Mouse (Mus musculus) brain, embryonic 14.5 days (tissue): ENCODE results near the gene Cdh16.

Experiments used
- CTCF ChIP-seq: fragments of 200-500 bp; IDR thresholded peaks from 2 replicates; pipeline ENCODE4 v1.5.1; 2012; ENCODE audit warnings: inconsistent platforms, mild to moderate bottlenecking, moderate library complexity, borderline replicate concordance; ENCODE audit not compliant: insufficient read depth, insufficient read length; ENCODE audit errors: extremely low read depth
- POLR2A ChIP-seq: fragments of 200-500 bp; IDR thresholded peaks from 2 replicates; pipeline ENCODE4 v1.6.1; 2012; ENCODE audit warnings: mild to moderate bottlenecking, inconsistent platforms, borderline replicate concordance; ENCODE audit not compliant: poor library complexity, insufficient read depth, insufficient read length, severe bottlenecking; ENCODE audit errors: extremely low read depth

GRCm38 (mm10) chr8:104627065-104627740, 3.0 kb upstream of the Cdh16 start:
- TF ChIP-seq CTCF, result no peak
- no peak for TF ChIP-seq POLR2A
